Mouse (Mus musculus) kidney, postnatal 36 days (tissue): Measurements from ENCODE around the gene Mxra7.
"Not testable (repeated sequence)": the region's sequence is repeated elsewhere in the genome, so short reads cannot be mapped to it uniquely, and the experiment has no call there.

ENCODE experiments used
- DNase-seq, 2 experiments: peaks; one replicate each; pipeline ENCODE4 v3.0.0; 2021 to 2022; ENCODE audit warnings: mixed read lengths in 2 of 2

The Mxra7 gene

GRCm38 (mm10) chr11:116846593-116847181 lies 18.8 kb upstream of the Mxra7 start:
- no peak for DNase-seq

- DNase-seq = peak; percentile 97 to 98
These were observed 15.7 kb upstream of the Mxra7 start, which contains the start of the genes Mettl23 and Jmjd6 for GRCm38 (mm10) chr11:116843261-116844233. TSS of gene Mettl23 (plus strand) at chr11:116843278. TSS of gene Jmjd6 (minus strand) at chr11:116843449.

- DNase-seq = peak; percentile 61 to 77
These were observed 14.8 kb upstream of the Mxra7 start for GRCm38 (mm10) chr11:116842531-116843260.

- DNase-seq = no peak
These were observed 12.9 kb upstream of the Mxra7 start for GRCm38 (mm10) chr11:116840748-116841147.

- DNase-seq = no peak
These were observed 11.8 kb upstream of the Mxra7 start for GRCm38 (mm10) chr11:116839601-116840000.

- peak in 1 of 2 experiments; percentile 26 for DNase-seq
These were observed 11.1 kb upstream of the Mxra7 start for GRCm38 (mm10) chr11:116838936-116839335.

- no peak for DNase-seq
These were observed 9.6 kb upstream of the Mxra7 start for GRCm38 (mm10) chr11:116837441-116837840.

- DNase-seq = no peak
These were observed 8.4 kb upstream of the Mxra7 start for GRCm38 (mm10) chr11:116836283-116836682.

- no peak for DNase-seq
These were observed 7.1 kb upstream of the Mxra7 start for GRCm38 (mm10) chr11:116834954-116835353.

- DNase-seq = no peak
These were observed 4.4 kb upstream of the Mxra7 start for GRCm38 (mm10) chr11:116832172-116832685.

GRCm38 (mm10) chr11:116826550-116827504 lies 1.0 kb downstream of the Mxra7 start:
- DNase-seq = no peak

GRCm38 (mm10) chr11:116825230-116825629 lies 2.6 kb downstream of the Mxra7 start:
- DNase-seq = no peak

GRCm38 (mm10) chr11:116823885-116824284 lies 4.0 kb downstream of the Mxra7 start:
- DNase-seq = not testable (repeated sequence)

GRCm38 (mm10) chr11:116823255-116823654 lies 4.6 kb downstream of the Mxra7 start:
- DNase-seq = no peak

GRCm38 (mm10) chr11:116822626-116823025 lies 5.2 kb downstream of the Mxra7 start:
- DNase-seq = no peak

GRCm38 (mm10) chr11:116822215-116822614 lies 5.6 kb downstream of the Mxra7 start:
- DNase-seq = no peak

- no peak for DNase-seq
These were observed 6.5 kb downstream of the Mxra7 start for GRCm38 (mm10) chr11:116821057-116821940.

GRCm38 (mm10) chr11:116819932-116820593 lies 7.8 kb downstream of the Mxra7 start:
- no peak for DNase-seq

GRCm38 (mm10) chr11:116818722-116819121 lies 9.1 kb downstream of the Mxra7 start:
- no peak for DNase-seq

GRCm38 (mm10) chr11:116817567-116817966 lies 10.3 kb downstream of the Mxra7 start:
- no peak for DNase-seq
